8 mouse cellular contexts compared by ENCODE assay signal in the genomic region with DNA sequence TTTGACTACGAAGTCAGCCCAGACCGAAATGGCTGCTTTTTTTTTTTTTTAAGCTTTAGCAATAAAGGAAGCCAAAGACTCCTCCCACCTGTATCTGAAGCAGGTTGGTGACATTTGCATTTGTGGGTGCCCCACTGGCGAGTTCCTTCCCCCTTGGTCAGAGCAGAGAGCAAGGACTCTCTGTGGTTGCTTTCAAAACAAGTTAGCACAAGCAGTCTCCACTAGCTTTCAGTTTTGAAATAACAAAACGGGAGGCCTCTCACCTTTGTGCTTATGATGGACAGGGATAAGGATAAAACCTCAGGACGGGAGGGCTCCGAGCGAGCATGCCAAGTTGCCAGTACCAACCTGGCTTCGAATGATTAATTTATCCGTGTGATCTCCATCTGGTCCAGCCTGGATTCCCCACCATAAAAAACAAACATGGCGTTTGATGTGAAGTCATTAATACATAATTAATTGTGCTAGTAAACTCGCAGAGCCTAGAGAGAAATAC. TPM values are rescaled to one million over a fixed set of nuclear protein-coding genes. Genes with fewer than 3 reads are reported as not detected.
DNase-seq lines count a peak whose midpoint lies in the region; ATAC-seq lines count a peak whose summit lies in the region.

No protein-coding gene starts in this region.

- peak overlapping the region; percentile 91 for H3K4me2 ChIP-seq in heart, embryonic 14.5 days (ENCODE audit: low read length)
- H3K4me2 ChIP-seq in intestine, embryonic 14.5 days (ENCODE audit: low read length): peak overlapping the region; percentile 82

- ATAC-seq in heart, embryonic 14.5 days (ENCODE audit: insufficient number of reproducible peaks, insufficient read depth, low FRiP score, low read depth): no peak
- ATAC-seq in intestine, embryonic 14.5 days (replicated peaks; ENCODE audit: low FRiP score, low TSS enrichment, low read depth): no peak

- peak overlapping the region; percentile 83 for H3K9ac ChIP-seq in heart, embryonic 14.5 days (ENCODE audit: low read length)
- H3K9ac ChIP-seq in intestine, embryonic 14.5 days (ENCODE audit: low read length): no peak overlapping the region; the same call in 1 of the 2 replicates

- H3K27ac ChIP-seq in heart, embryonic 14.5 days (replicated peaks in 1 of 2; ENCODE audit: control insufficient read depth in 1 of 2, insufficient read depth in 1 of 2, low read depth in 2 of 2, low read length in 2 of 2): no peak overlapping the region
- no peak overlapping the region for H3K27ac ChIP-seq in embryonic facial prominence, embryonic 10.5 days (replicated peaks)
- 0 out of 2 replicates have a peak overlapping the region, but pooled peaks have one; percentile 39 for H3K27ac ChIP-seq in intestine, embryonic 14.5 days (ENCODE audit: low read depth)

- no peak for DNase-seq in heart, adult 8-10 months (ENCODE audit: low spot score)
- no peak for DNase-seq in embryonic facial prominence, embryonic 10.5 days (ENCODE audit: low spot score)
- DNase-seq in intestine, embryonic 14.5 days (ENCODE audit: low spot score): no peak
- DNase-seq in lung, postnatal 25 days (ENCODE audit: low spot score): peak; percentile 75
- peak; percentile 55 to 73 for DNase-seq in spleen, postnatal 4 days (ENCODE audit: low spot score in 2 of 2)
- DNase-seq in gastrocnemius, postnatal 25 days: no peak
- DNase-seq in left cerebral cortex, adult 8-10 months (ENCODE audit: low spot score in 2 of 2): no peak

- no peaks in the 10 kb centered on the region for H3K9me3 ChIP-seq in heart, embryonic 14.5 days (ENCODE audit: control insufficient read depth, low read length)
- H3K9me3 ChIP-seq in embryonic facial prominence, embryonic 10.5 days: no peaks in the 10 kb centered on the region
- H3K9me3 ChIP-seq in intestine, embryonic 14.5 days (ENCODE audit: control insufficient read depth, low read length): no peaks in the 10 kb centered on the region

- no peaks in the 10 kb centered on the region for H3K36me3 ChIP-seq in heart, embryonic 14.5 days (ENCODE audit: control insufficient read depth, insufficient read depth, low read length)
- H3K36me3 ChIP-seq in embryonic facial prominence, embryonic 10.5 days (replicated peaks): no peaks in the 10 kb centered on the region
- H3K36me3 ChIP-seq in intestine, embryonic 14.5 days (ENCODE audit: control insufficient read depth, insufficient read depth, low read length): no peaks in the 10 kb centered on the region

- WGBS in heart, embryonic 14.5 days: 52% methylated on average over 11 of the region's 11 CpGs
- 42% methylated on average over 11 of the region's 11 CpGs for WGBS in embryonic facial prominence, embryonic 10.5 days
- WGBS in intestine, embryonic 14.5 days: 21% methylated on average over 11 of the region's 11 CpGs

- H3K27me3 ChIP-seq in heart, embryonic 14.5 days (ENCODE audit: control insufficient read depth, insufficient read depth, low read length): no peaks in the 10 kb centered on the region; the same call in 1 of the 2 replicates
- peaks cover 62% of the 10 kb centered on the region for H3K27me3 ChIP-seq in embryonic facial prominence, embryonic 10.5 days (replicated peaks; ENCODE audit: low read depth, poor library complexity, severe bottlenecking)
- H3K27me3 ChIP-seq in intestine, embryonic 14.5 days (replicated peaks; ENCODE audit: control insufficient read depth, insufficient read depth, low read length): peaks cover 19% of the 10 kb centered on the region

- H3K4me1 ChIP-seq in heart, embryonic 14.5 days (ENCODE audit: control insufficient read depth in 2 of 2, insufficient read depth in 2 of 2, low read length in 2 of 2): peaks cover 18 to 19% of the 10 kb centered on the region in 2 experiments
- H3K4me1 ChIP-seq in embryonic facial prominence, embryonic 10.5 days: peaks cover 49% of the 10 kb centered on the region
- H3K4me1 ChIP-seq in intestine, embryonic 14.5 days (replicated peaks; ENCODE audit: control insufficient read depth, insufficient read depth, low read length): no peaks in the 10 kb centered on the region; the same call in 1 of the 2 replicates

- H3K4me3 ChIP-seq in heart, embryonic 14.5 days (ENCODE audit: control insufficient read depth in 1 of 2, insufficient read depth in 1 of 2, low read depth in 1 of 2, low read length in 2 of 2): peak overlapping the region in 1 of 2 experiments; percentile 76; a peak in 2 of 4 replicates
- peak overlapping the region; percentile 76 for H3K4me3 ChIP-seq in embryonic facial prominence, embryonic 10.5 days
- H3K4me3 ChIP-seq in intestine, embryonic 14.5 days (ENCODE audit: low read depth, low read length): peak overlapping the region; percentile 65

RNA-seq across cellular contexts. Expression of a gene that starts 1.2 kb away (rescaled TPM):
- polyA plus RNA-seq in heart, embryonic 14.5 days (2014; fragmentation: Nextera tagmentation; extraction: Ambion mirVana): 5.0 and 5.3 TPM in 2 replicates
- 10 to 100 TPM; 11.5 to 15.5 (median 13.7) TPM for total RNA-seq in heart, adult 8-10 months (2022)
- polyA plus RNA-seq in embryonic facial prominence, embryonic 10.5 days (2016; fragmentation: Nextera tagmentation; extraction: Ambion mirVana): 8.5 and 10.7 TPM in 2 replicates
- polyA plus RNA-seq in intestine, embryonic 14.5 days (2014; fragmentation: Nextera tagmentation; extraction: Ambion mirVana): 14.7 and 17.5 TPM in 2 replicates
- total RNA-seq in gastrocnemius, postnatal 25 days (2021): 1 to 10 TPM; 6.2 to 6.6 TPM
- 10 to 100 TPM; 59.9 to 72.4 (median 63.5) TPM for total RNA-seq in left cerebral cortex, adult 8-10 months (2022)

RNA-seq across cellular contexts. Expression of a gene that starts 44.2 kb away (rescaled TPM):
- 5.1 and 6.2 TPM in 2 replicates for polyA plus RNA-seq in heart, embryonic 14.5 days (2014; fragmentation: Nextera tagmentation; extraction: Ambion mirVana)
- 1 to 10 TPM in 3 of 4 experiments, under 1 TPM in 1; 0.60 to 3.8 (median 2.0) TPM for total RNA-seq in heart, adult 8-10 months (2022)
- 5.0 and 5.9 TPM in 2 replicates for polyA plus RNA-seq in embryonic facial prominence, embryonic 10.5 days (2016; fragmentation: Nextera tagmentation; extraction: Ambion mirVana)
- polyA plus RNA-seq in intestine, embryonic 14.5 days (2014; fragmentation: Nextera tagmentation; extraction: Ambion mirVana): 5.5 and 9.1 TPM in 2 replicates
- 1 to 10 TPM; 1.4 to 1.8 TPM for total RNA-seq in gastrocnemius, postnatal 25 days (2021)
- total RNA-seq in left cerebral cortex, adult 8-10 months (2022): 1 to 10 TPM; 2.0 to 6.9 (median 5.4) TPM

RNA-seq across cellular contexts. Expression of a gene that starts 47.4 kb away (rescaled TPM):
- polyA plus RNA-seq in heart, embryonic 14.5 days (2014; fragmentation: Nextera tagmentation; extraction: Ambion mirVana): 1.4 and 2.8 TPM in 2 replicates
- under 1 TPM in 1 of 4 experiments, not detected in 3; 0.92 TPM for total RNA-seq in heart, adult 8-10 months (2022)
- polyA plus RNA-seq in embryonic facial prominence, embryonic 10.5 days (2016; fragmentation: Nextera tagmentation; extraction: Ambion mirVana): 2.0 TPM in 2 replicates
- polyA plus RNA-seq in intestine, embryonic 14.5 days (2014; fragmentation: Nextera tagmentation; extraction: Ambion mirVana): 1.4 and 2.3 TPM in 2 replicates
- not detected for total RNA-seq in gastrocnemius, postnatal 25 days (2021)
- 1 to 10 TPM in 1 of 4 experiments, not detected in 3; 1.2 TPM for total RNA-seq in left cerebral cortex, adult 8-10 months (2022)

RNA-seq across cellular contexts. Expression of a gene that starts 57.4 kb away (rescaled TPM):
- polyA plus RNA-seq in heart, embryonic 14.5 days (2014; fragmentation: Nextera tagmentation; extraction: Ambion mirVana): 47.6 and 47.7 TPM in 2 replicates
- 10 to 100 TPM; 13.7 to 24.0 (median 16.5) TPM for total RNA-seq in heart, adult 8-10 months (2022)
- 43.8 and 47.6 TPM in 2 replicates for polyA plus RNA-seq in embryonic facial prominence, embryonic 10.5 days (2016; fragmentation: Nextera tagmentation; extraction: Ambion mirVana)
- 26.4 and 27.7 TPM in 2 replicates for polyA plus RNA-seq in intestine, embryonic 14.5 days (2014; fragmentation: Nextera tagmentation; extraction: Ambion mirVana)
- 1 to 10 TPM; 4.2 to 6.3 TPM for total RNA-seq in gastrocnemius, postnatal 25 days (2021)
- 10 to 100 TPM; 35.5 to 47.5 (median 42.3) TPM for total RNA-seq in left cerebral cortex, adult 8-10 months (2022)

Comparison
In these comparisons a context has a peak if more than half of its experiments do, and no peak if none do; other contexts are left out.
1. DNase-seq: peak in lung, postnatal 25 days (single experiment) and spleen, postnatal 4 days (2 of 2); none in heart, adult 8-10 months (single experiment), embryonic facial prominence, embryonic 10.5 days (single experiment), intestine, embryonic 14.5 days (single experiment), gastrocnemius, postnatal 25 days (single experiment) and left cerebral cortex, adult 8-10 months (0 of 2).